Mouse (Mus musculus): Measurements from ENCODE around the gene Adamtsl1. TPM values are rescaled to one million over a fixed set of nuclear protein-coding genes. Genes with fewer than 3 reads are reported as not detected.

Gene Adamtsl1
- polyA plus RNA-seq, 1 experiment from 2014 or later: 12.5 TPM

DNA sequence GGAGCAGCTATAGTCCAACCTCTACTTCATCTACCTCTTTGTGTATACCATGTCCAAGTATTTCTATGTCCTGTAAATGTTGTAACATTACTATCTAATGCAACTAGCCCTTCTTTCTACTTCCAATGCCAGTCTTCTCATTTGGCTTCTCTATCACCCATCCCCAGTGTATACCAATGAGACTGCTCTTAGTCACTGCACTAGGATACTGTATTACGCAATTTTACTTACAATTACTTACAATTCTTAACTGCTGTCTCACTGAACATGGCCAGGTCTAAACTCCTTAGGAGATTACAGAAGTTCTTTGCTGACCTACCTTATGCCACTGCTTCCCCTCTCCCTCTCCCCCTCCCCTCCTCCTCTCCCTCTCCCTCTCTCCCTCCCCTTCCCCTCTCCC is 505.0 kb downstream of the Adamtsl1 start:
- no peak overlapping the region for H3K27ac ChIP-seq (ENCODE audit: low read depth, low read length)
- H3K4me3 ChIP-seq (ENCODE audit: low read length): no peak overlapping the region
- no peak overlapping the region for H3K4me2 ChIP-seq (ENCODE audit: low read length)
- no peak overlapping the region for H3K9ac ChIP-seq (ENCODE audit: low read depth, low read length)
- 93% methylated on average over 1 of the region's 1 CpGs for WGBS
- no peak for ATAC-seq
- H3K27me3 ChIP-seq (replicated peaks; ENCODE audit: control insufficient read depth, insufficient read depth, low read length): no peaks in the 10 kb centered on the region
- no peaks in the 10 kb centered on the region for H3K36me3 ChIP-seq (ENCODE audit: control insufficient read depth, insufficient read depth, low read length)
- H3K9me3 ChIP-seq (ENCODE audit: control insufficient read depth, low read length): no peaks in the 10 kb centered on the region
- peaks cover 3% of the 10 kb centered on the region for H3K4me1 ChIP-seq (ENCODE audit: control insufficient read depth, insufficient read depth, low read depth, low read length)

DNA sequence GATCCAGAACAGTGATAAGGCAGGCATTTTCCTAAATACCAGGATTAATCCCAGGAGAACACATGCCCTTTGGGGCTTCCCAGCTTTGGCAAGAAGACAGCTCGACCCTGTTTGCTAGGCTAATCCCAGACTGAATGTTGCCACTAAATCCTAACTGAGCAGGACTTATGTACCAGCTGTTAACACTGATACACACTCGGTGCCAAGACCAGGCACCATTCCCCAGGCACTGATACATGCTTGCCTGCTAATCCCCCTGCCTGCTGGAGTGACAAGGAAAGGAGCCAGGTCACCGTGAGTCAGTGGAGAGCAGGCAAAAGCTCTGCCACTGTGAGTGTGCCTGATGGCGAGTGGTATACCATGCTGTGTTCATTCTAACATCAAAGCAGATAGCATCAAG is 505.6 kb downstream of the Adamtsl1 start:
- no peak overlapping the region for H3K9ac ChIP-seq (ENCODE audit: low read depth, low read length)
- H3K4me1 ChIP-seq (ENCODE audit: control insufficient read depth, insufficient read depth, low read depth, low read length): peaks cover 3% of the 10 kb centered on the region
- no peak overlapping the region for H3K4me2 ChIP-seq (ENCODE audit: low read length)
- no peaks in the 10 kb centered on the region for H3K27me3 ChIP-seq (replicated peaks; ENCODE audit: control insufficient read depth, insufficient read depth, low read length)
- 30% methylated on average over 4 of the region's 4 CpGs for WGBS
- H3K9me3 ChIP-seq (ENCODE audit: control insufficient read depth, low read length): no peaks in the 10 kb centered on the region
- ATAC-seq: peak; percentile 85
- H3K4me3 ChIP-seq (ENCODE audit: low read length): no peak overlapping the region
- no peak overlapping the region for H3K27ac ChIP-seq (ENCODE audit: low read depth, low read length)
- H3K36me3 ChIP-seq (ENCODE audit: control insufficient read depth, insufficient read depth, low read length): no peaks in the 10 kb centered on the region

DNA sequence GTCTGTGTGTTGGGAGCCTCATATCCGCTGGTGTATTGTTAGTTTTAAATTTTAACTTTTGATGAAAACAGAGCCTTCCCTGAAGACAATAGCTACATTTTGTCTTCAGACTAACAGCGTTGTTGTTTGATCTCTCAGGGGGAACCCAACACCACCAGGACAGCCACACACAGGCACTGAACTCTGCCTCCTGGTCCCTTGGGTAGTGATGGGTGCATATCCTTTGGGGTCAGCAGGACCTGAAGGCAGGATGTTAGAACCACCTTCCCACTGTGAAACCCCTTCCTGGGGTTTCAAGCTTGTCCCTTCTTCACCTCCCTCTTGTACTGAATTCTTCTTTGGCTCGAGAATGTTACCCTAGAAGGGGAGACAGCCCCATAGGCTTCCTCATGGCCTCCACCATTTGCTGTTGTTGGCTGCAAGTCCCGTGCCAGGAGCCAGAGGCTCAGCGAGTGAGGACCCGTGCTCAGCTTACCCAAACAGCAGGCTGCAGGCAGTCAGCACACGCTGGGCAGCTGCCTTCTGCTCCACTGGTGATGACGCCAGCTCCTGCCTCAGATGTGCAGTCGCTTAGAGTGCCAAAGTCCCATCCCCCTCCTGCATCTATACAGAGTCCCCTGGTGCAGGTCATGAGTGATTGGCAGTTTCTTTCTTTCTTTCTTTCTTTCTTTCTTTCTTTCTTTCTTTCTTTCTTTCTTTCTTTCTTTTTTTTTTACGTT is 506.6 kb downstream of the Adamtsl1 start:
- Histone ChIP-seq H3K9me3 (ENCODE audit: control insufficient read depth, low read length) (no peaks in the 10 kb centered on the region), H3K27me3 (replicated peaks; ENCODE audit: control insufficient read depth, insufficient read depth, low read length) (no peaks in the 10 kb centered on the region), H3K36me3 (ENCODE audit: control insufficient read depth, insufficient read depth, low read length) (no peaks in the 10 kb centered on the region), H3K9ac (ENCODE audit: low read depth, low read length) (no peak overlapping the region), H3K4me1 (ENCODE audit: control insufficient read depth, insufficient read depth, low read depth, low read length) (peaks cover 3% of the 10 kb centered on the region), H3K4me2 (ENCODE audit: low read length) (no peak overlapping the region), H3K4me3 (ENCODE audit: low read length) (no peak overlapping the region), H3K27ac (ENCODE audit: low read depth, low read length) (peak overlapping the region; percentile 59)
- 19% methylated on average over 10 of the region's 10 CpGs for WGBS
- peak; percentile 94 for ATAC-seq

DNA sequence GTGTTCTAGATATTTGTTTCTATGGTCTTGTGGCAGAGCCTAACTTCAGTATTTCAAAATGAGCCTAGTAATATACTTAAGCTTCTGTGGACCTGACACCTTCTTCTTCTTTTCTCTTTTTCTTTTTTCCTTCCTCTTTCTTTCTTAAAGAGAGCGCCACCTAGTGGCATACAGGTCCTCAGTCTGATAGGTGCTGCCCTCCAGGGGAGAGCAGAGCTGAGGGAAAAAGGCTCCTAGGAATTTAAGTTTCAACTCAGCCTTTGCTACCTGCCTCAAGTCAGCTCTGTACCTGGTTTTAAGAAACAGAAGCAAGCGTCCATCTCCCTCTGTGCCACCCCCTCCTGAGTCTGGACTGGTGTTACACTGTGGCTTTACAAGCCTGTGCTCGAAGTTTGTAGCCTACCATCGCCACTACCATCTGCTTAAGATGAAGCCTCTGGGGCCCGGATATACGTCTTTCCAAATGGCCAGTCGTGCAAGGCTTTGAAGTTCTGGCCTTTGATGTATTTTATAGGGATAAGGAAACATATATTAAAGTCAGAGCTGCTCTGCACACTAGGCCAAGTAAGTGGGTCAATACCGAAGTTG is 510.7 kb downstream of the Adamtsl1 start:
- WGBS: 62% methylated on average over 8 of the region's 8 CpGs
- H3K4me3 ChIP-seq (ENCODE audit: low read length): no peak overlapping the region

DNA sequence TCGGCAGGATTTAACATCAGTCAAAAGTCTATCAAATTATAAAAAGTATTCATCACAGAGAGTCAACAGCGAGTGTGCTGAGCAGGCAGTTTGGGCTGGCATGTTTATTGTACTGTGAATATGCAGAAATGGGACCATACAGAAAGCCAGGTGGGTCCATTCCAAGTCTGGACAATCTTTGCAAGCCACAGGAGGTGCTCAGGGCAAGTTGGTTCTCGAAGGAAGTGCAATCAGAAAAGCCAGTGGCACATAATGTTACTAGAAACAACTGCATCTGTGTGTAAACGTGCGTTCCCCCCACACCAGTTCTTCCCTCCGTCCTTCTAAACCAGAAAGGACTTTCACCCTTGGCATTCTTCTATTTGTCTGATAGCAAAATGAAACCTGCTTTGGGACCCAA is 515.5 kb downstream of the Adamtsl1 start:
- no peak for ATAC-seq
- no peak overlapping the region for H3K4me3 ChIP-seq (ENCODE audit: low read length)
- WGBS: 76% methylated on average over 6 of the region's 6 CpGs
- no peaks in the 10 kb centered on the region for H3K9me3 ChIP-seq (ENCODE audit: control insufficient read depth, low read length)
- no peaks in the 10 kb centered on the region for H3K27me3 ChIP-seq (replicated peaks; ENCODE audit: control insufficient read depth, insufficient read depth, low read length)
- H3K27ac ChIP-seq (ENCODE audit: low read depth, low read length): no peak overlapping the region
- no peak overlapping the region for H3K9ac ChIP-seq (ENCODE audit: low read depth, low read length)
- peaks cover 2% of the 10 kb centered on the region; the same call in 1 of the 2 replicates for H3K4me1 ChIP-seq (ENCODE audit: control insufficient read depth, insufficient read depth, low read depth, low read length)
- no peaks in the 10 kb centered on the region for H3K36me3 ChIP-seq (ENCODE audit: control insufficient read depth, insufficient read depth, low read length)
- no peak overlapping the region for H3K4me2 ChIP-seq (ENCODE audit: low read length)

More for the DNA sequence above, 510.7 kb downstream of the Adamtsl1 start:
- Histone ChIP-seq H3K27me3 (replicated peaks; ENCODE audit: control insufficient read depth, insufficient read depth, low read length) (no peaks in the 10 kb centered on the region), H3K4me1 (ENCODE audit: control insufficient read depth, insufficient read depth, low read depth, low read length) (peaks cover 3% of the 10 kb centered on the region), H3K36me3 (ENCODE audit: control insufficient read depth, insufficient read depth, low read length) (no peaks in the 10 kb centered on the region), H3K9me3 (ENCODE audit: control insufficient read depth, low read length) (no peaks in the 10 kb centered on the region), H3K9ac (ENCODE audit: low read depth, low read length) (no peak overlapping the region), H3K4me2 (ENCODE audit: low read length) (no peak overlapping the region), H3K27ac (ENCODE audit: low read depth, low read length) (no peak overlapping the region)
- no peak for ATAC-seq

DNA sequence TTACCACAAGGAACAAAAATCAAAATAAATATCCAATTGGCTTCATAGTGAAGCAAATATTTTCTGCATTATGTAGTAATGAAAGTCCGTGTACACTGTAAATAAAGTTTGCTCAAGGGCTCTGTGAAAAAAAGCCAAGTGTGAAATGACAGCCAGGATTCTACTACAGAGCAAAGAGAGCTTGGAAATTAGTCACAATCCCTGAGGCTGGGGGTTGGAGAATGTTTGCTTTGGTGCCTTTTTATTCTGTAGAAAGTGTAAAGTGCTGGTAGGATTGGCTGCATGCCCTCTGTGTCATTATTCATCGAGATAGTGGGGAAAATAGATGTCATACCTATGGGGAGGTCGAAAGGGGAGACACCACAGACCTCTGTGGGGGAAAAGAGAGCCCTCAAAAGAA is 516.2 kb downstream of the Adamtsl1 start:
- Histone ChIP-seq H3K4me1 (ENCODE audit: control insufficient read depth, insufficient read depth, low read depth, low read length) (peaks cover 2% of the 10 kb centered on the region; the same call in 1 of the 2 replicates), H3K4me3 (ENCODE audit: low read length) (no peak overlapping the region), H3K27me3 (replicated peaks; ENCODE audit: control insufficient read depth, insufficient read depth, low read length) (no peaks in the 10 kb centered on the region), H3K36me3 (ENCODE audit: control insufficient read depth, insufficient read depth, low read length) (no peaks in the 10 kb centered on the region), H3K9ac (ENCODE audit: low read depth, low read length) (no peak overlapping the region), H3K4me2 (ENCODE audit: low read length) (no peak overlapping the region), H3K27ac (ENCODE audit: low read depth, low read length) (no peak overlapping the region), H3K9me3 (ENCODE audit: control insufficient read depth, low read length) (no peaks in the 10 kb centered on the region)
- no peak for ATAC-seq
- WGBS: 47% methylated on average over 3 of the region's 3 CpGs

DNA sequence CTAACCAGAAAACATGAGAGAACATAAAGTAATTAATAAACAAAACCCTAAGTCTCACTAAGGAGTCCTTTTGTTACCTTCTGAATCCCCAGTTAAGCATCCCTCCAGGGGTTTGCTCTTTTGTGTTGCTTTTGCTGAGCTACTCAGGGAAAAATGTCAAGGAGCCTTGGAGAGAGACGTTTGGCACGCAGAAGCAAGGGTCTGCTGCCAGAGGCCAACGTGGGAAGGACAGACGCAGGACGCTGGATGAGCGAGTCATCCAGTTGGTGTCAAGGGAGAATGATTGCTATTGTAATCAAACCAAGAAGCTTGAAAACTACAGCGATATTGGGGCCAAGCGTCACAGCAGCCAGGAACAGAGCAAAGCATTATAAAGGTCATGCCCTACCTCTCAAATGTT is 517.1 kb downstream of the Adamtsl1 start:
- Histone ChIP-seq H3K9ac (ENCODE audit: low read depth, low read length) (no peak overlapping the region), H3K4me1 (ENCODE audit: control insufficient read depth, insufficient read depth, low read depth, low read length) (peaks cover 2% of the 10 kb centered on the region; the same call in 1 of the 2 replicates), H3K4me3 (ENCODE audit: low read length) (no peak overlapping the region), H3K27ac (ENCODE audit: low read depth, low read length) (no peak overlapping the region), H3K9me3 (ENCODE audit: control insufficient read depth, low read length) (no peaks in the 10 kb centered on the region), H3K4me2 (ENCODE audit: low read length) (no peak overlapping the region), H3K27me3 (replicated peaks; ENCODE audit: control insufficient read depth, insufficient read depth, low read length) (no peaks in the 10 kb centered on the region), H3K36me3 (ENCODE audit: control insufficient read depth, insufficient read depth, low read length) (no peaks in the 10 kb centered on the region)
- WGBS: 17% methylated on average over 8 of the region's 8 CpGs
- no peak for ATAC-seq

DNA sequence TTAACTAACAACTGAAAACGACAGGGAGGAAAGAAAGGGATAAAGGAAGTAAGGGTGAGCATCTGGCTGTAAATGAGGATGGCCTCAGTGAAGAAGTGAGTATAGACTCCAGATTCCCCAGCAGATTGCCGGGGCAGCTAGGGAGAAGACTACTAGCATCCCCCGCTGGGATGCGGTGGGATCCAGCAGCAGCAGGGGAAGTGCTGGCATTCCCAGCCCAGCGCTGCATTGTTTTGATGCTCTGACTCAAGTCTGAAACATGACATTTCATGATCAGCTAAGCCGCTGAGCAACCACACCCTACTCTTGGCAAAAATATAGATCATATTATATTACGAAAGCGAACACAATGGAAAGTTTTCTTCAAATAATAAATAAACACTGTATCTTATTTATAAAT is 526.9 kb downstream of the Adamtsl1 start:
- whole genome bisulfite sequencing: 40% methylated on average over 8 of the region's 8 CpGs
- no peaks in the 10 kb centered on the region for H3K9me3 ChIP-seq (ENCODE audit: control insufficient read depth, low read length)
- H3K27me3 ChIP-seq (replicated peaks; ENCODE audit: control insufficient read depth, insufficient read depth, low read length): no peaks in the 10 kb centered on the region
- H3K4me2 ChIP-seq (ENCODE audit: low read length): no peak overlapping the region
- no peaks in the 10 kb centered on the region for H3K36me3 ChIP-seq (ENCODE audit: control insufficient read depth, insufficient read depth, low read length)
- no peak overlapping the region for H3K27ac ChIP-seq (ENCODE audit: low read depth, low read length)
- H3K4me1 ChIP-seq (ENCODE audit: control insufficient read depth, insufficient read depth, low read depth, low read length): peaks cover 3% of the 10 kb centered on the region; the same call in 1 of the 2 replicates
- ATAC-seq: no peak
- H3K9ac ChIP-seq (ENCODE audit: low read depth, low read length): no peak overlapping the region
- no peak overlapping the region for H3K4me3 ChIP-seq (ENCODE audit: low read length)

DNA sequence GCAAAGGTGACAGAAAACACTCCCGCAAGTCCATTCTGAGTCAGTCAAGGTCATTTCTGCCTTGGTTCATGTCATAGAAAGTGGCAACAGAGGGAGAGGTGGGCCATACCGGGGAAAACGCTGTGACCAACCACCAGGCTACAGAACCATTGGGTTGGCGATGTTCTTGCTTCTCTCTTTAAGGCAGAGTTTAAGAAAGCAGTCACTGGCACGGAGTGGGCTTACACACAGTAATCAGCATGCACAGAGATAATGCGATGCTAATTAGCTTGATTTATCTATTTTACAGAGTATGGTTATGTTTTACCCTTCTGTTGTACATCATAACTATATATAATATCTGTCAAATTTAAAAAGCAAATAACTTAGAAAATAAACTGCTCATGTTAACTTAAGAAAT is 531.5 kb downstream of the Adamtsl1 start:
- Histone ChIP-seq H3K9ac (ENCODE audit: low read depth, low read length) (no peak overlapping the region), H3K9me3 (ENCODE audit: control insufficient read depth, low read length) (no peaks in the 10 kb centered on the region), H3K36me3 (ENCODE audit: control insufficient read depth, insufficient read depth, low read length) (no peaks in the 10 kb centered on the region), H3K27me3 (replicated peaks; ENCODE audit: control insufficient read depth, insufficient read depth, low read length) (no peaks in the 10 kb centered on the region), H3K4me1 (ENCODE audit: control insufficient read depth, insufficient read depth, low read depth, low read length) (peaks cover 3% of the 10 kb centered on the region; the same call in 1 of the 2 replicates), H3K4me2 (ENCODE audit: low read length) (no peak overlapping the region), H3K4me3 (ENCODE audit: low read length) (no peak overlapping the region), H3K27ac (ENCODE audit: low read depth, low read length) (no peak overlapping the region)
- WGBS: 75% methylated on average over 6 of the region's 6 CpGs
- ATAC-seq: 0 out of 2 replicates have a peak, but pooled peaks have one; percentile 50
